Mouse (Mus musculus) layer of hippocampus, postnatal 25 days (tissue): ENCODE results near the gene Efna5. TPM values are rescaled to one million over a fixed set of nuclear protein-coding genes. Genes with fewer than 3 reads are reported as not detected.

Source experiments
- DNase-seq, 2 experiments: peaks; one replicate each; pipeline ENCODE4 v3.0.0; 2022; ENCODE audit warnings: mixed read lengths in 2 of 2, low spot score in 1 of 2; ENCODE audit errors: extremely low spot score in 1 of 2
- total RNA-seq, 2 experiments: library from RNA; stranded (reverse); gene quantifications; 2 replicates each; pipeline ENCODE4 v1.2.3; 2021

Efna5 gene
- total RNA-seq, 2 experiments from 2014 or later, result 6.9 to 7.2 TPM

GRCm38 (mm10) chr17:62720740-62721450 is 160.2 kb downstream of the Efna5 start:
- no peak for DNase-seq

- no peak for DNase-seq
These were observed 163.5 kb downstream of the Efna5 start for GRCm38 (mm10) chr17:62717426-62718131.

- DNase-seq, result no peak
These were observed 167.7 kb downstream of the Efna5 start for GRCm38 (mm10) chr17:62713455-62713854.

GRCm38 (mm10) chr17:62706418-62706817 is 174.7 kb downstream of the Efna5 start:
- no peak for DNase-seq

GRCm38 (mm10) chr17:62702020-62702814 is 178.9 kb downstream of the Efna5 start:
- no peak for DNase-seq

GRCm38 (mm10) chr17:62700791-62701602 is 180.1 kb downstream of the Efna5 start:
- no peak for DNase-seq

GRCm38 (mm10) chr17:62694958-62695437 is 186.1 kb downstream of the Efna5 start:
- DNase-seq, result no peak

GRCm38 (mm10) chr17:62692242-62692641 is 188.9 kb downstream of the Efna5 start:
- DNase-seq, result no peak

- DNase-seq, result no peak
These were observed 189.9 kb downstream of the Efna5 start for GRCm38 (mm10) chr17:62691201-62691715.

GRCm38 (mm10) chr17:62690256-62690655 is 190.9 kb downstream of the Efna5 start:
- DNase-seq, result no peak

GRCm38 (mm10) chr17:62689646-62690045 is 191.5 kb downstream of the Efna5 start:
- DNase-seq, result no peak

GRCm38 (mm10) chr17:62687369-62687768 is 193.7 kb downstream of the Efna5 start:
- DNase-seq, result no peak

GRCm38 (mm10) chr17:62685181-62685580 is 195.9 kb downstream of the Efna5 start:
- DNase-seq, result no peak

- no peak for DNase-seq
These were observed 198.0 kb downstream of the Efna5 start for GRCm38 (mm10) chr17:62683142-62683541.

- no peak for DNase-seq
These were observed 199.4 kb downstream of the Efna5 start for GRCm38 (mm10) chr17:62681726-62682125.

GRCm38 (mm10) chr17:62680737-62681136 is 200.4 kb downstream of the Efna5 start:
- DNase-seq, result no peak

GRCm38 (mm10) chr17:62676832-62677231 is 204.3 kb downstream of the Efna5 start:
- no peak for DNase-seq

- DNase-seq, result no peak
These were observed 204.7 kb downstream of the Efna5 start for GRCm38 (mm10) chr17:62676409-62676808.

- DNase-seq, result no peak
These were observed 205.3 kb downstream of the Efna5 start for GRCm38 (mm10) chr17:62675811-62676255.

GRCm38 (mm10) chr17:62672068-62672467 is 209.0 kb downstream of the Efna5 start:
- DNase-seq, result no peak
